Mouse (Mus musculus): ENCODE results near the gene Lrrtm3. TPM values are rescaled to one million over a fixed set of nuclear protein-coding genes. Genes with fewer than 3 reads are reported as not detected.

Gene Lrrtm3
- polyA plus RNA-seq, 1 experiment from 2014 or later: 0.61 TPM

Other genes starting within 250 kb of the Lrrtm3 start
- 0.10 and 0.12 TPM in 2 replicates for gene Gm10118, start 162.8 kb downstream of the Lrrtm3 start, polyA plus RNA-seq (2015; fragmentation: Nextera tagmentation; extraction: Ambion mirVana)

Measured in kidney, embryonic 15.5 days (tissue).